Mouse (Mus musculus): ENCODE measurements around the gene Usp32.

Gene Usp32

GRCm38 (mm10) chr11:85126257-85127102 is 13.5 kb downstream of the Usp32 start:
- in situ Hi-C loops (cut with MboI, MseI), result no loop called here

GRCm38 (mm10) chr11:85123267-85123992 is 16.5 kb downstream of the Usp32 start:
- in situ Hi-C loops (cut with MboI, MseI), result no loop called here

- in situ Hi-C loops (cut with MboI, MseI), result no loop called here
Measured at GRCm38 (mm10) chr11:85122073-85122472, 17.9 kb downstream of the Usp32 start.

- in situ Hi-C loops (cut with MboI, MseI), result no loop called here
Measured at GRCm38 (mm10) chr11:85117160-85117559, 22.8 kb downstream of the Usp32 start.

- in situ Hi-C loops (cut with MboI, MseI), result no loop called here
Measured at GRCm38 (mm10) chr11:85116084-85116844, 23.7 kb downstream of the Usp32 start.

GRCm38 (mm10) chr11:85109957-85110356 is 30.0 kb downstream of the Usp32 start:
- in situ Hi-C loops (cut with MboI, MseI), result no loop called here

- in situ Hi-C loops (cut with MboI, MseI), result no loop called here
Measured at GRCm38 (mm10) chr11:85107217-85107616, 32.7 kb downstream of the Usp32 start.

GRCm38 (mm10) chr11:85105836-85106235 is 34.1 kb downstream of the Usp32 start:
- in situ Hi-C loops (cut with MboI, MseI), result no loop called here

- in situ Hi-C loops (cut with MboI, MseI), result no loop called here
Measured at GRCm38 (mm10) chr11:85103763-85104162, 36.2 kb downstream of the Usp32 start.

- in situ Hi-C loops (cut with MboI, MseI), result no loop called here
Measured at GRCm38 (mm10) chr11:85095116-85095515, 44.8 kb downstream of the Usp32 start.

- in situ Hi-C loops (cut with MboI, MseI), result no loop called here
Measured at GRCm38 (mm10) chr11:85086253-85086652, 53.7 kb downstream of the Usp32 start.

- in situ Hi-C loops (cut with MboI, MseI), result loop anchor here (25.0 kb wide), 1 partner anchor 1094 kb away; no protein-coding TSS in a partner anchor
Measured at GRCm38 (mm10) chr11:85067871-85068270, 72.1 kb downstream of the Usp32 start.

- in situ Hi-C loops (cut with MboI, MseI), result loop anchor here (25.0 kb wide), 1 partner anchor 1104 kb away; no protein-coding TSS in a partner anchor
Measured at GRCm38 (mm10) chr11:85058562-85058961, 81.4 kb downstream of the Usp32 start.

- in situ Hi-C loops (cut with MboI, MseI), result loop anchor here (25.0 kb wide), 1 partner anchor 1105 kb away; no protein-coding TSS in a partner anchor
Measured at GRCm38 (mm10) chr11:85057544-85057943, 82.4 kb downstream of the Usp32 start.

GRCm38 (mm10) chr11:85056901-85057300 is 83.1 kb downstream of the Usp32 start:
- in situ Hi-C loops (cut with MboI, MseI), result loop anchor here (25.0 kb wide), 1 partner anchor 1105 kb away; no protein-coding TSS in a partner anchor

- in situ Hi-C loops (cut with MboI, MseI), result loop anchor here (25.0 kb wide), 1 partner anchor 1107 kb away; no protein-coding TSS in a partner anchor
Measured at GRCm38 (mm10) chr11:85055561-85055960, 84.4 kb downstream of the Usp32 start.

- in situ Hi-C loops (cut with MboI, MseI), result no loop called here
Measured at GRCm38 (mm10) chr11:85039256-85039655, 100.7 kb downstream of the Usp32 start.

GRCm38 (mm10) chr11:85013121-85013520 is 126.8 kb downstream of the Usp32 start:
- in situ Hi-C loops (cut with MboI, MseI), result no loop called here

GRCm38 (mm10) chr11:85003566-85003965 is 136.4 kb downstream of the Usp32 start:
- in situ Hi-C loops (cut with MboI, MseI), result no loop called here

GRCm38 (mm10) chr11:84995241-84995640 is 144.7 kb downstream of the Usp32 start:
- in situ Hi-C loops (cut with MboI, MseI), result no loop called here

- in situ Hi-C loops (cut with MboI, MseI), result no loop called here
Measured at GRCm38 (mm10) chr11:84992996-84993395, 147.0 kb downstream of the Usp32 start.

All from regulatory T cell (primary cell).